Mouse (Mus musculus): ENCODE data around the gene Zc3h14. TPM values are rescaled to one million over a fixed set of nuclear protein-coding genes. Genes with fewer than 3 reads are reported as not detected.
A peak's percentile ranks its signal among the peaks of the same experiment; 100 is the strongest.

Zc3h14 gene
- total and polyA plus RNA-seq, 2 experiments from 2014 or later = 113 to 130 TPM

DNA sequence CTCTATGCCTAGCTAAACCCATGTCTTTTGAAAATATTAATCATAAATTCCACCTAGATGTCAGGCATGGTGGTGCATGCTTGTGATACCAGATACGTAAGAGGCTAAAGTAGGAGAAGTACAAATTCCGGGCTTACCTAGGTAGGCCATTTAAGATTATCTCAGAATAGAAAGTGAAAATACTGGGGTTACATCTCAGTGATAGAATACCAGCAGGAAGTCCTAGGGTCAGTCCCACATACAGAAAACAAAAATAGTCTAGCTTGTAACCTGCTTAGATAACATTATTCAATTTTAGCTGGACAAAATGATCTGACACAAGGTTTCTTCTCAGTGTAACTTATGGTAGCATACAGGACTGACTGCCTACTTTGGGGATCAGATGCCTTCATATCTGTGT is 19.5 kb downstream of the Zc3h14 start:
- Histone ChIP-seq H3K9me3 (ENCODE audit: low read length) (no peaks in the 10 kb centered on the region), H3K4me3 (ENCODE audit: low read depth, low read length) (no peak overlapping the region), H3K4me2 (ENCODE audit: low read depth) (no peak overlapping the region), H3K9ac (no peak overlapping the region), H3K36me3 (ENCODE audit: insufficient read depth) (peaks cover 62% of the 10 kb centered on the region), H3K4me1 (ENCODE audit: insufficient read depth) (no peaks in the 10 kb centered on the region), H3K27ac (ENCODE audit: low read depth, low read length) (no peak overlapping the region), H3K27me3 (ENCODE audit: insufficient read depth, low read length) (no peaks in the 10 kb centered on the region)
- no peak for ATAC-seq
- 95% methylated on average over 2 of the region's 2 CpGs for whole genome bisulfite sequencing
- TF ChIP-seq CTCF (IDR thresholded peaks at IDR 0.05; ENCODE audit: low read depth) = no peak
- DNase-seq = no peak

DNA sequence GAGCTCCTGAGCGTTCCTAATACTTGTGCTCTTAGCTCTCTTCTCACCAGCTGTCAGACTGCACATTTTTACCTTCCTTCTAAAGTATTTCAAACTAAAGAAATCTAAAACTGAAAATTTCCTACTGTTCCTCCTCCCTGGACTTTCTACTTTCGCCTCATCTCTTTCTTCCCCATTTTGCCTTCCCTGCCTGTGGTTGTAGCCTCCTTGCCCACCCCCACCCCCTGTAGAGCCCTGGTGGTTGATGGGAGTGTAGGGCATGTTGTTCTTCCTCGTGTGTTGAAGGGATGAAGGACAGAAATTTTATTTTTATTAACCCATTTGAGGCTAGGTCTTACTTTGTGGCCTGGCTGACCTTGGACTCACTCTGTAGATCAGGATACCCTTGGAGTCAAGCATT is 30.7 kb downstream of the Zc3h14 start:
- 89% methylated on average over 3 of the region's 3 CpGs for WGBS
- Histone ChIP-seq H3K4me3 (ENCODE audit: low read depth, low read length) (no peak overlapping the region), H3K9me3 (ENCODE audit: low read length) (no peaks in the 10 kb centered on the region), H3K27ac (ENCODE audit: low read depth, low read length) (no peak overlapping the region), H3K4me2 (ENCODE audit: low read depth) (no peak overlapping the region), H3K4me1 (ENCODE audit: insufficient read depth) (no peaks in the 10 kb centered on the region), H3K9ac (no peak overlapping the region), H3K36me3 (ENCODE audit: insufficient read depth) (peaks cover 67% of the 10 kb centered on the region), H3K27me3 (ENCODE audit: insufficient read depth, low read length) (no peaks in the 10 kb centered on the region)
- no peak for TF ChIP-seq CTCF (IDR thresholded peaks at IDR 0.05; ENCODE audit: low read depth)
- no peak for DNase-seq
- ATAC-seq = no peak

DNA sequence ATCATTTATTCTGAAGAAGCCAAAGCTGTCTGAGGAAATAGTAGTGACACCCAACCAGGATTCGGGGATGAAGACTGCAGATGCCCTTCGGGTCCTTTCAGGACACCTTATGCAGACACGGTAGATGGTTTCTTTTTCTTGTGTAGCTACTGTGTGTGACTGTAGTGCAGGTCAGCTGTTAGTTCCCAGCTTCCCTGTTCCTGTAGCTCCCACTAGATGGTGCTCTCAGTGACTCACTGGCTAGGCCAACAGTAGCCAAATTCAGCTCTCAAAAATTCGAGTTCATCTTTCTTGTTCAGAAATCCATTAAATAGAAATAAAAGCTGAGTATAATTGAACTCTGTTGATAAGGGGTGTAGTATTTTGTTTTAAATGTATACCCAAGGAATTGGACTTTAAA is 32.4 kb downstream of the Zc3h14 start:
- no peaks in the 10 kb centered on the region for H3K27me3 ChIP-seq (ENCODE audit: insufficient read depth, low read length)
- no peaks in the 10 kb centered on the region for H3K4me1 ChIP-seq (ENCODE audit: insufficient read depth)
- peaks cover 69% of the 10 kb centered on the region for H3K36me3 ChIP-seq (ENCODE audit: insufficient read depth)
- no peak overlapping the region for H3K27ac ChIP-seq (ENCODE audit: low read depth, low read length)
- ATAC-seq (peak; percentile 71; the same call in 1 of the 2 replicates), DNase-seq (peak; percentile 55)
- H3K4me2 ChIP-seq (ENCODE audit: low read depth) = no peak overlapping the region
- H3K4me3 ChIP-seq (ENCODE audit: low read depth, low read length) = no peak overlapping the region
- TF ChIP-seq CTCF (IDR thresholded peaks at IDR 0.05; ENCODE audit: low read depth) = peak; percentile 70
- H3K9ac ChIP-seq = no peak overlapping the region
- 73% methylated on average over 4 of the region's 4 CpGs for WGBS
- H3K9me3 ChIP-seq (ENCODE audit: low read length) = no peaks in the 10 kb centered on the region

DNA sequence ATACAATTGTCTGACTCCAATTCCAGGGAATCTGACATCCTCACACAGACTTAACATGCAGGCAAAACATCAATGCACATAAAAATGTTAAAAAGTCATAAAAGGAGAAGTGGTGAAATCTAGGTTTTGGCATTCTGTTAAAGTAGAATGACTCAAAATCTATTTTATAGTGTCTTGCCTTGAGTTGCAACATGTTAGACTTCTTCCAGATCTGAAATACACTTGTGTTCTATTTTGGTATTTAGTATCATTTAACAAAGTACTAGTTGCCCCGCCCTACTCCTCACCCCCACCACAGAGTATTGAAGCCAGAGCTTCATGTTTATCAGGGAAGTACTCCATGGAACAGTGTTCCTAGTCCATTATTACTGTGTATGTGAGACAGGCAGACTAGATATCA is 37.5 kb downstream of the Zc3h14 start:
- H3K9me3 ChIP-seq (ENCODE audit: low read length) = no peaks in the 10 kb centered on the region
- DNase-seq = no peak
- no peak for TF ChIP-seq CTCF (IDR thresholded peaks at IDR 0.05; ENCODE audit: low read depth)
- H3K9ac ChIP-seq = no peak overlapping the region
- H3K4me2 ChIP-seq (ENCODE audit: low read depth) = no peak overlapping the region
- no peaks in the 10 kb centered on the region for H3K4me1 ChIP-seq (ENCODE audit: insufficient read depth)
- no peak for ATAC-seq
- H3K36me3 ChIP-seq (ENCODE audit: insufficient read depth) = peaks cover 60% of the 10 kb centered on the region
- no peak overlapping the region for H3K4me3 ChIP-seq (ENCODE audit: low read depth, low read length)
- H3K27ac ChIP-seq (ENCODE audit: low read depth, low read length) = no peak overlapping the region
- no peaks in the 10 kb centered on the region for H3K27me3 ChIP-seq (ENCODE audit: insufficient read depth, low read length)
- WGBS = 97% methylated on average over 1 of the region's 1 CpGs

DNA sequence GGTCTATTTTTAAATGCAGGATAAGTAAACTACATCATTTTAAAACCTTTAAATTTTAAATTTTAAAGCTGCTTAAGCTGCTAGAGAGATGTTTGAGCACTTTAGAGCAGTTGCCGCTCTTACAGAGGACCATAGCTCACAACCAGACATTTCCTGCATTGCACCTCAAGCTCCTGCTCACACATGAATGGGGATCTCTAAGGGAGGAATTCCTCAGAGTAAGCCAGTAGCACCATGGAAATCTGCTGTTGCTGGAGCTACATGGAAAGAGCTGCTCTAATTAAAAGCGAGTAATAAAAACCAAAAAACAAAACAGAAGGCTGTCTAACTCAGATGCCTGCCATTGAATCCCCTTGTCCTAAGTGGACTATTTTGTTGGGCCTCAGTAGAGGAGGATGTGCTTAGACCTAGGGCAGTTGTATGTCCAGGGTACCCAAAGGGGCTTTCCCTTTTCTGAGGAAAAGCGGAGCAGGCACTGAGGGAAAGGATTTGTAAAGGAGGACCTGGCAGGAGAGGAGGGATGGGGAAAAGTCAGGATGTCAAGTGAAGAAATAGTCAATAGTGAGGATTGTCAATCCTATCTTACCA is 49.1 kb downstream of the Zc3h14 start:
- ATAC-seq (peak; percentile 75), DNase-seq (no peak)
- no peak overlapping the region for H3K27ac ChIP-seq (ENCODE audit: low read depth, low read length)
- no peaks in the 10 kb centered on the region for H3K4me1 ChIP-seq (ENCODE audit: insufficient read depth)
- H3K4me2 ChIP-seq (ENCODE audit: low read depth) = no peak overlapping the region
- 64% methylated on average over 3 of the region's 3 CpGs for WGBS
- H3K9me3 ChIP-seq (ENCODE audit: low read length) = no peaks in the 10 kb centered on the region
- H3K36me3 ChIP-seq (ENCODE audit: insufficient read depth) = peaks cover 66% of the 10 kb centered on the region
- no peak overlapping the region for H3K4me3 ChIP-seq (ENCODE audit: low read depth, low read length)
- no peak overlapping the region for H3K9ac ChIP-seq
- no peaks in the 10 kb centered on the region for H3K27me3 ChIP-seq (ENCODE audit: insufficient read depth, low read length)
- TF ChIP-seq CTCF (IDR thresholded peaks at IDR 0.05; ENCODE audit: low read depth) = no peak

DNA sequence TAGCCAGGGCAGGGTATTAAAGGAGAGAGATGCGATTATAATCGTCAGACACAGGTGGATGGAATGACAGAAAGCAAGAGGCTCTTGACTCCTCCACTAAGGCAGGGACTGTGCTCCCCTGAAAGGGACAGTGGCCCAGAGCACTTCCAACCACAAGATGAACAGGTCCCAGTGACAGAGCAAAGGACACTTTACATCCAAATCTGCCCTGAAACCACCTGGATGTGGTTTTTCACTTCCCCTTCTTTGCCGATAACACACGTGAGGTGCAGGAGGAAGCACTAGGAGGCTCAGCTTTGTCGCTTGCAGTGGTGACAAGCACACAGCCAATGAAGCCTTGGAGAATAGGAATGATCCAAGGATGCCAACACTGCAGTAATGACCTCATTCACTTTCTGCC is 53.6 kb downstream of the Zc3h14 start:
- Histone ChIP-seq H3K27ac (ENCODE audit: low read depth, low read length) (no peak overlapping the region), H3K9ac (no peak overlapping the region), H3K4me1 (ENCODE audit: insufficient read depth) (no peaks in the 10 kb centered on the region), H3K9me3 (ENCODE audit: low read length) (no peaks in the 10 kb centered on the region), H3K4me2 (ENCODE audit: low read depth) (no peak overlapping the region), H3K36me3 (ENCODE audit: insufficient read depth) (peaks cover 50% of the 10 kb centered on the region), H3K4me3 (ENCODE audit: low read depth, low read length) (no peak overlapping the region), H3K27me3 (ENCODE audit: insufficient read depth, low read length) (no peaks in the 10 kb centered on the region)
- WGBS = 85% methylated on average over 5 of the region's 5 CpGs
- DNase-seq (no peak), ATAC-seq (no peak)
- TF ChIP-seq CTCF (IDR thresholded peaks at IDR 0.05; ENCODE audit: low read depth) = no peak

DNA sequence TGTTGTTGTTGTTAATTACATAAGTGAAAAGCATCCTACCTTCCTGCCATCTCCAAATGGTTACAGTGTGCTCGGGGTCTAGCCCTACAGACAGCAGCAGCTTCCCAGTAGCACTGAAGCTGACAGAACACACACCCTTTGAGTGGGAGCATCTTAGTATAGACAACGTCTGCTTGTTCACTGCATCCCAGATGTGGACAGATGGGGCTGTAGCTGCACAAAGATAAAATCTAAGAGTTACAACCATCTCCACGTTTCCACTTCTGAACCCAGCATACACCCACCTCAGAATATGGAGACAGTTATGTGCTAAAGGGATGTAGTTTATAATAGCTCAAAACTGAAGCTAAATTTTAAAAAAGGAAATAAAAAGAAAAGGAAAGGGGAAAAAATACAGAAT is 55.5 kb downstream of the Zc3h14 start:
- H3K9me3 ChIP-seq (ENCODE audit: low read length) = no peaks in the 10 kb centered on the region
- no peak for ATAC-seq
- peaks cover 35% of the 10 kb centered on the region for H3K36me3 ChIP-seq (ENCODE audit: insufficient read depth)
- TF ChIP-seq CTCF (IDR thresholded peaks at IDR 0.05; ENCODE audit: low read depth) = no peak
- no peak for DNase-seq
- no peaks in the 10 kb centered on the region for H3K27me3 ChIP-seq (ENCODE audit: insufficient read depth, low read length)
- H3K4me1 ChIP-seq (ENCODE audit: insufficient read depth) = no peaks in the 10 kb centered on the region
- no peak overlapping the region for H3K4me3 ChIP-seq (ENCODE audit: low read depth, low read length)
- no peak overlapping the region for H3K9ac ChIP-seq
- no peak overlapping the region for H3K4me2 ChIP-seq (ENCODE audit: low read depth)
- WGBS = 88% methylated on average over 3 of the region's 3 CpGs
- H3K27ac ChIP-seq (ENCODE audit: low read depth, low read length) = no peak overlapping the region

Measured in forebrain, postnatal 0 days (tissue).